Mouse (Mus musculus) stomach, postnatal 0 days (tissue): ENCODE measurements at regions not wholly inside any gene's neighbourhood (a gene's known extent, or its start where the extent isn't known, plus 50 kb on each side); places are given as distances from the start of the nearest gene placed in this dataset.
A peak's percentile ranks its signal among the peaks of the same experiment; 100 is the strongest.

ENCODE experiments used
- ATAC-seq: fragments of 200-750 bp; cut with Nextera tagmentation; 2 replicates; pipeline ENCODE4 v1.8.0; 2017; ENCODE audit not compliant: low FRiP score, low TSS enrichment
- DNase-seq: peaks from one replicate; pipeline ENCODE4 v3.0.0-alpha.2; 2016; ENCODE audit warnings: low spot score
- H3K27ac ChIP-seq: fragments of 300-500 bp; sonication (generic); replicated peaks from 2 replicates; pipeline ENCODE4 v1.5.1; 2014; ENCODE audit warnings: mild to moderate bottlenecking, control low read depth
- H3K27me3 ChIP-seq: fragments of 300-500 bp; sonication (generic); 2 replicates; pipeline ENCODE4 v1.6.1; 2014; ENCODE audit warnings: low read length; ENCODE audit not compliant: control insufficient read depth, insufficient read depth
- H3K36me3 ChIP-seq: fragments of 300-500 bp; sonication (generic); 2 replicates; pipeline ENCODE4 v1.6.1; 2014; ENCODE audit warnings: low read length, mixed read lengths; ENCODE audit not compliant: control insufficient read depth, insufficient read depth
- H3K4me1 ChIP-seq: fragments of 300-500 bp; sonication (generic); replicated peaks from 2 replicates; pipeline ENCODE4 v1.6.1; 2014; ENCODE audit warnings: antibody characterized with exemption; ENCODE audit not compliant: control insufficient read depth, insufficient read depth
- H3K4me2 ChIP-seq: fragments of 300-500 bp; sonication (generic); replicated peaks from 2 replicates; pipeline ENCODE4 v1.6.1; 2014; ENCODE audit warnings: low read depth, mild to moderate bottlenecking, control low read depth, moderate library complexity
- H3K4me3 ChIP-seq: fragments of 300-500 bp; sonication (generic); 2 replicates; pipeline ENCODE4 v1.5.1; 2014; ENCODE audit warnings: low read depth, low read length, control low read depth
- H3K9ac ChIP-seq: fragments of 300-500 bp; sonication (generic); 2 replicates; pipeline ENCODE4 v1.6.1; 2014; ENCODE audit warnings: mild to moderate bottlenecking, low read length, control low read depth, mixed read lengths
- H3K9me3 ChIP-seq: fragments of 300-500 bp; sonication (generic); 2 replicates; pipeline ENCODE4 v1.6.1; 2016; ENCODE audit warnings: low read length; ENCODE audit not compliant: control insufficient read depth
- CTCF ChIP-seq: IDR thresholded peaks from 2 replicates; pipeline ENCODE4 v1.5.1; 2016; ENCODE audit warnings: antibody characterized with exemption, low read depth, mild to moderate bottlenecking, moderate library complexity
- EP300 ChIP-seq: optimal IDR thresholded peaks from 2 replicates; pipeline ENCODE3; 2016; ENCODE audit warnings: antibody characterized with exemption
- WGBS: fragments of 180-500 bp; shearing (Covaris S2); extraction: QIAGEN DNeasy Blood & Tissue Kit; methylation state at CpG from one replicate; pipeline ENCODE4 v1.1.7; 2014; 5-methylcytosine and 5-hydroxymethylcytosine counted together

GRCm38 (mm10) chr17:9947609-9948008 lies 278.1 kb upstream of the Pabpc6 start:
- no peak for ATAC-seq
- DNase-seq = no peak
- Histone ChIP-seq H3K27me3 (no peaks in the 10 kb centered on the region), H3K4me1 (no peaks in the 10 kb centered on the region), H3K4me2 (no peak overlapping the region), H3K27ac (no peak overlapping the region), H3K4me3 (no peak overlapping the region), H3K36me3 (no peaks in the 10 kb centered on the region), H3K9me3 (no peaks in the 10 kb centered on the region), H3K9ac (no peak overlapping the region)
- WGBS = 79% methylated on average over 7 of the region's 7 CpGs
- TF ChIP-seq CTCF (no peak), EP300 (no peak)

DNA sequence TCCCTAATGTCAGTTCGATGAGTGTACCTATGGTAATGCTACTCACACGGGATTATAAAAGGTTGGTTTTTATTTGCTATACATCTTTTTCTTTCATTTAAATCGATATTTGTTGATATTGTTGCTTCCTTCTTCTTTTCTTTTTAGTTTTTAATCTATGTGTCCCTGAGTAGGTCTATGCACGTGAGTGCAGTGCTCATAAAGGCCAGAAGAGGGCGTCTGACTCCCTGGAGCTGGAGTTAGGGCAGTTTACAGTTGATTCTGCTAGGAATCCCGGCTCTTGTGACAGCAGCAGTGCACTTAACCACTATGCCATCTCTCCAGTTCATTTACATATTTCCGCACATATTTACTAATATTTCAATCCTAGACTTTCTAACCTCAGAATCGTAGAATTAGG lies 275.0 kb upstream of the Pabpc6 start:
- no peak overlapping the region for H3K27ac ChIP-seq
- ATAC-seq = no peak

GRCm38 (mm10) chr17:9942171-9942570 lies 272.7 kb upstream of the Pabpc6 start:
- Histone ChIP-seq H3K9me3 (no peaks in the 10 kb centered on the region), H3K4me3 (no peak overlapping the region), H3K27ac (peak overlapping the region; percentile 31; the same call in 1 of the 2 replicates), H3K4me1 (no peaks in the 10 kb centered on the region), H3K4me2 (no peak overlapping the region), H3K27me3 (no peaks in the 10 kb centered on the region), H3K9ac (no peak overlapping the region), H3K36me3 (no peaks in the 10 kb centered on the region)
- no peak for TF ChIP-seq EP300
- no peak for TF ChIP-seq CTCF
- DNase-seq (no peak), ATAC-seq (peak; percentile 91)
- 36% methylated on average over 4 of the region's 4 CpGs for WGBS

More for the DNA sequence above, 275.0 kb upstream of the Pabpc6 start:
- no peak overlapping the region for H3K4me3 ChIP-seq
- H3K27me3 ChIP-seq = no peaks in the 10 kb centered on the region
- no peaks in the 10 kb centered on the region for H3K36me3 ChIP-seq
- no peak overlapping the region for H3K4me2 ChIP-seq
- H3K9ac ChIP-seq = no peak overlapping the region
- no peak for DNase-seq
- no peaks in the 10 kb centered on the region for H3K4me1 ChIP-seq
- WGBS = 83% methylated on average over 8 of the region's 8 CpGs
- no peaks in the 10 kb centered on the region for H3K9me3 ChIP-seq
- peak; percentile 43 for TF ChIP-seq CTCF
- TF ChIP-seq EP300 = no peak

DNA sequence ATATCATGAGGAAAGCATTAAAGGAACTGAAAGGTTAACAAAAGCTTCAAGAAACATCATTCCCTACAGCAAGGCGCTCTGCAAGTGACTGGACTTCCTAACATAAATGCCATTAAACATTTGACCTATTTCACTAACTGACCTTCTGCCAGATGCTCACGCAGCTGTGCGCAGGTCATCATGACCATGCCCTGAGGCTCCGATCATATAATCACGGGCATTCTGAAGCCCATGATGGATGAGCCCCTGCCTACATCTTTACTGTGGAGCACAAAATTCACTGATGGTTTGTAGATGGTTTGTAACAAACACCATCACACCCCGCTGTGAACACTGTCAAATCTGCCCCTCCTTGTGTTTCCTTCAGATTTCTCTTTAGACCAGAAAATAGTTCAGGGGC lies 270.1 kb upstream of the Pabpc6 start:
- Histone ChIP-seq H3K36me3 (no peaks in the 10 kb centered on the region), H3K27me3 (no peaks in the 10 kb centered on the region), H3K4me2 (no peak overlapping the region), H3K4me3 (no peak overlapping the region), H3K9ac (no peak overlapping the region), H3K27ac (no peak overlapping the region), H3K9me3 (no peaks in the 10 kb centered on the region), H3K4me1 (no peaks in the 10 kb centered on the region)
- DNase-seq (no peak), ATAC-seq (no peak)
- TF ChIP-seq CTCF (no peak), EP300 (no peak)
- WGBS = 53% methylated on average over 6 of the region's 6 CpGs

DNA sequence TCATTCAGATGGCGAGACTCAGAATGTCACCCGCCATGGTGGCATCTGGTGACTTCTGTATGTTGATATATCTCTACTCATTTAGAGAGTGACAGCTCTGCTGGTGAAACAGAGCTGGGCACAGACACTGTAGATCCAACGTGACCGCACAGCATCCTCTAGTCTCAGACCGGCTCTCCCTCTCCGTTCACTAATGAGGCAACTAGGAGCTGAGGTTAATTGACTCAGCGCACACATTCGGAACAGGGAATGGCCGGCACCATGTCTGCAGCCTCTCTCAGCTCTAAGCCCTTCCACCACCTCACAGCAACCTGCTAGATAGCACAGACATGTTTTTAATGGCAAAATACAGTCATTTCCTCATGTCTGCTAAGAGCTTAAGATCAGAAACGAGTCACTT lies 268.9 kb upstream of the Pabpc6 start:
- DNase-seq = no peak
- H3K4me3 ChIP-seq = no peak overlapping the region
- no peak overlapping the region for H3K27ac ChIP-seq
- no peak overlapping the region for H3K9ac ChIP-seq
- WGBS = 88% methylated on average over 10 of the region's 10 CpGs
- ATAC-seq = no peak
- no peaks in the 10 kb centered on the region for H3K9me3 ChIP-seq
- TF ChIP-seq CTCF = no peak
- TF ChIP-seq EP300 = no peak
- no peaks in the 10 kb centered on the region for H3K27me3 ChIP-seq
- no peaks in the 10 kb centered on the region for H3K36me3 ChIP-seq
- H3K4me2 ChIP-seq = no peak overlapping the region
- H3K4me1 ChIP-seq = no peaks in the 10 kb centered on the region

- H3K27ac ChIP-seq = no peak overlapping the region
- H3K4me1 ChIP-seq = no peaks in the 10 kb centered on the region
- H3K27me3 ChIP-seq = no peaks in the 10 kb centered on the region
- no peaks in the 10 kb centered on the region for H3K36me3 ChIP-seq
- DNase-seq = no peak
- no peak overlapping the region for H3K9ac ChIP-seq
- 83% methylated on average over 5 of the region's 5 CpGs for WGBS
- H3K9me3 ChIP-seq = no peaks in the 10 kb centered on the region
- TF ChIP-seq CTCF = no peak
- no peak for TF ChIP-seq EP300
- no peak overlapping the region for H3K4me3 ChIP-seq
- no peak for ATAC-seq
- no peak overlapping the region for H3K4me2 ChIP-seq
These were observed 267.7 kb upstream of the Pabpc6 start for GRCm38 (mm10) chr17:9937211-9937610.
